ENCODE assay signal across 8 mouse cellular contexts in genomic region chr2:122825406-122826236, GRCm38 (mm10).
A peak's percentile ranks its signal among the peaks of the same experiment; 100 is the strongest.
DNase-seq lines count a peak whose midpoint lies in the region; ATAC-seq and TF ChIP-seq lines count a peak whose summit lies in the region.

No protein-coding gene starts in this region.

- no peak overlapping the region for H3K4me3 ChIP-seq in heart, adult 2 months
- H3K4me3 ChIP-seq in limb, embryonic 10.5 days, result no peak overlapping the region
- no peak overlapping the region for H3K4me3 ChIP-seq in midbrain, postnatal 0 days (ENCODE audit: low read depth, low read length)

- no peaks in the 10 kb centered on the region for H3K79me2 ChIP-seq in heart, adult 2 months (replicated peaks; ENCODE audit: control insufficient read depth, insufficient read depth, low read length)

- WGBS in heart, adult 2 months, result 36% methylated on average over 19 of the region's 19 CpGs
- 45% methylated on average over 19 of the region's 19 CpGs for WGBS in limb, embryonic 10.5 days
- 30% methylated on average over 19 of the region's 19 CpGs for WGBS in midbrain, postnatal 0 days

- peak; percentile 8 to 35 for DNase-seq in heart, adult 2 months
- no peak for DNase-seq in heart, adult 11 months
- peak; percentile 27 to 28 for DNase-seq in cerebellum, postnatal 36 days
- DNase-seq in kidney, adult 8-10 months, result peak; percentile 5 to 58
- peak; percentile 73 for DNase-seq in limb, embryonic 10.5 days (ENCODE audit: low spot score)
- peak; percentile 88 for DNase-seq in midbrain, postnatal 0 days (ENCODE audit: low spot score)
- peak; percentile 17 for DNase-seq in testis, postnatal 14 days (ENCODE audit: low spot score)

- H3K4me1 ChIP-seq in heart, adult 2 months (ENCODE audit: control insufficient read depth, insufficient read depth, low read length), result no peaks in the 10 kb centered on the region
- H3K4me1 ChIP-seq in limb, embryonic 10.5 days, result peaks cover 6% of the 10 kb centered on the region; the same call in 1 of the 2 replicates
- no peaks in the 10 kb centered on the region; the same call in 1 of the 2 replicates for H3K4me1 ChIP-seq in midbrain, postnatal 0 days (ENCODE audit: insufficient read depth, low read length)

- H3K36me3 ChIP-seq in heart, adult 2 months (ENCODE audit: control insufficient read depth, insufficient read depth, low read length), result no peaks in the 10 kb centered on the region
- no peaks in the 10 kb centered on the region for H3K36me3 ChIP-seq in limb, embryonic 10.5 days
- H3K36me3 ChIP-seq in midbrain, postnatal 0 days (ENCODE audit: insufficient read depth, low read length), result no peaks in the 10 kb centered on the region

- no peak overlapping the region for H3K27ac ChIP-seq in heart, adult 2 months
- no peak overlapping the region for H3K27ac ChIP-seq in limb, embryonic 10.5 days
- H3K27ac ChIP-seq in midbrain, postnatal 0 days (ENCODE audit: low read depth, low read length), result 0 out of 2 replicates have a peak overlapping the region, but pooled peaks have one; percentile 43

- peak; percentile 92 for TF ChIP-seq CTCF in heart, adult 2 months (IDR thresholded peaks at IDR 0.05)
- TF ChIP-seq CTCF in midbrain, postnatal 0 days (IDR thresholded peaks at IDR 0.05), result peak; percentile 96

- ATAC-seq in granulocyte monocyte progenitor cell, adult 5-6 weeks (replicated peaks; ENCODE audit: poor library complexity, severe bottlenecking), result peak; percentile 90
- peak; percentile 63 for ATAC-seq in midbrain, postnatal 0 days (ENCODE audit: low FRiP score)

- no peaks in the 10 kb centered on the region for H3K9me3 ChIP-seq in limb, embryonic 10.5 days (replicated peaks)
- H3K9me3 ChIP-seq in midbrain, postnatal 0 days (ENCODE audit: low read length), result no peaks in the 10 kb centered on the region

- no peaks in the 10 kb centered on the region for H3K27me3 ChIP-seq in heart, adult 2 months (ENCODE audit: control insufficient read depth, insufficient read depth, low read length)
- H3K27me3 ChIP-seq in limb, embryonic 10.5 days (ENCODE audit: low read depth, poor library complexity, severe bottlenecking), result no peaks in the 10 kb centered on the region
- no peaks in the 10 kb centered on the region for H3K27me3 ChIP-seq in midbrain, postnatal 0 days (ENCODE audit: insufficient read depth, low read length)

- intact Hi-C loops in heart, adult 2 months (cut with DNase I), result loop anchor here (5.0 kb wide), 1 partner anchor 487 kb away; no protein-coding TSS in a partner anchor

- peak overlapping the region; percentile 32; the same call in 1 of the 2 replicates for H3K4me2 ChIP-seq in midbrain, postnatal 0 days (ENCODE audit: low read depth, low read length, poor library complexity, severe bottlenecking)

- TF ChIP-seq EP300 in heart, adult 2 months (IDR thresholded peaks at IDR 0.05; ENCODE audit: insufficient read depth, low read depth, low read length), result no peak

- TF ChIP-seq POLR2A in heart, adult 2 months (IDR thresholded peaks at IDR 0.05; ENCODE audit: insufficient read depth, low read depth, low read length), result no peak

- no peak overlapping the region for H3K9ac ChIP-seq in heart, adult 2 months (ENCODE audit: low read depth, low read length)
- no peak overlapping the region; the same call in 1 of the 2 replicates for H3K9ac ChIP-seq in midbrain, postnatal 0 days (replicated peaks; ENCODE audit: low read length, poor library complexity, severe bottlenecking)
